Mouse (Mus musculus): ENCODE data around the gene Gm14440. TPM values are rescaled to one million over a fixed set of nuclear protein-coding genes. Genes with fewer than 3 reads are reported as not detected.
"Not testable (repeated sequence)": the region's sequence is repeated elsewhere in the genome, so short reads cannot be mapped to it uniquely, and the experiment has no call there.

Gene Gm14440
- 1 to 10 TPM in 1 of 2 experiments, not detected in 1; 4.6 TPM for total RNA-seq (2021)
- long read RNA-seq, experiment 1, transcript Gm14440-202 (3 exons, 3,382 nt) = major isoform, 5 of 8 reads
- long read RNA-seq, experiment 1, partial matches to known transcripts = 0 of 8 reads
- long read RNA-seq, experiment 1, other reads (novel, unspliced or antisense) = 3 of 8 reads
- long read RNA-seq, experiment 2, partial matches to known transcripts = 0 of 3 reads
- long read RNA-seq, experiment 2, other reads (novel, unspliced or antisense) = 1 of 3 reads

DNA sequence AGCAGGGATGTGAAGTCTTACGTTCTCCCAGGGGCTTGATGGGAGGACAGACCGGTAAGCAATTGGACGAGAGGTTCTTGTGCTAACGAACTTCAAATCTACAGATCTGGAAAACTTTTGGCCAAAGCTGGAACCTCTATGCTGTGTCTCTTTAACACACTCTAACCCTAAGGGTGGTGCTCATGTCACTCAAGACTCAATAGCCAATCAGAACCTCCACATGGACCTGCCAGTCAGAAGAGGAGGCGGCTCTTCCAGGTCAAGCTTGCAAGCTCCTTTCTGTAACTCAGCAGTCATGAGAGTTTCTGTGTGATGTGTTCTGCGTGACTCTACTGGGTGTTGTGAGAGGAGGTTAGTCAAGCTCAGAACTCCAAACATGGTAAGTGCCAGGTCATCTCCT is at the start of gene Gm14440:
Gene Gm14440 (plus strand): TSS at position 301 of the 400 bp plus-strand sequence.
- not testable (repeated sequence) for DNase-seq

Other genes with a start within 250 kb of the Gm14440 start
- gene Gm14393, start 207.3 kb upstream of the Gm14440 start, total RNA-seq (2021) = under 1 TPM in 1 of 2 experiments, not detected in 1; 0.89 TPM
- 1 to 10 TPM; 8.1 to 9.6 TPM for gene Gm14399, start 133.1 kb upstream of the Gm14440 start, total RNA-seq (2021)
- gene Gm14443, start 99.3 kb upstream of the Gm14440 start, total RNA-seq (2021) = under 1 TPM; 0.25 to 0.44 TPM
- gene Gm14391, start 68.2 kb upstream of the Gm14440 start, total RNA-seq (2021) = 10 to 100 TPM; 57.0 to 59.3 TPM
- gene Gm4631, start 63.1 kb downstream of the Gm14440 start, total RNA-seq (2021) = 10 to 100 TPM; 40.2 to 41.0 TPM
- 10 to 100 TPM; 48.1 TPM for gene Zfp968, start 97.3 kb downstream of the Gm14440 start, total RNA-seq (2021)
- gene Gm4724, start 160.7 kb downstream of the Gm14440 start, total RNA-seq (2021) = 1 to 10 TPM; 1.0 to 1.7 TPM
- 1 to 10 TPM; 4.3 to 6.4 TPM for gene Zfp965, start 194.9 kb downstream of the Gm14440 start, total RNA-seq (2021)